Mouse (Mus musculus) stomach, embryonic 15.5 days (tissue): Measurements from ENCODE around the gene Kcnj11. TPM values are rescaled to one million over a fixed set of nuclear protein-coding genes. Genes with fewer than 3 reads are reported as not detected.

Experiments
- ATAC-seq: fragments of 200-750 bp; cut with Nextera tagmentation; 2 replicates; pipeline ENCODE4 v1.8.0; 2017; ENCODE audit warnings: low read depth, moderate number of reproducible peaks, moderate TSS enrichment; ENCODE audit not compliant: insufficient read depth, low FRiP score
- H3K27ac ChIP-seq: fragments of 300-500 bp; sonication (generic); 2 replicates; pipeline ENCODE4 v1.5.1; 2015; ENCODE audit warnings: mild to moderate bottlenecking, inconsistent platforms
- H3K27me3 ChIP-seq: fragments of 300-500 bp; sonication (generic); replicated peaks from 2 replicates; pipeline ENCODE4 v1.6.1; 2015; ENCODE audit warnings: inconsistent platforms
- H3K36me3 ChIP-seq: fragments of 300-500 bp; sonication (generic); 2 replicates; pipeline ENCODE4 v1.6.1; 2015; ENCODE audit warnings: inconsistent platforms
- H3K4me1 ChIP-seq: fragments of 300-500 bp; sonication (generic); 2 replicates; pipeline ENCODE4 v1.6.1; 2015; ENCODE audit warnings: inconsistent platforms
- H3K4me2 ChIP-seq: fragments of 300-500 bp; sonication (generic); 2 replicates; pipeline ENCODE4 v1.6.1; 2015; ENCODE audit warnings: mild to moderate bottlenecking, inconsistent platforms
- H3K4me3 ChIP-seq: fragments of 300-500 bp; sonication (generic); replicated peaks from 2 replicates; pipeline ENCODE4 v1.5.1; 2015; ENCODE audit warnings: inconsistent platforms
- H3K9ac ChIP-seq: fragments of 300-500 bp; sonication (generic); 2 replicates; pipeline ENCODE4 v1.6.1; 2015; ENCODE audit warnings: inconsistent platforms
- H3K9me3 ChIP-seq: fragments of 300-500 bp; sonication (generic); 2 replicates; pipeline ENCODE4 v1.6.1; 2016; ENCODE audit warnings: inconsistent platforms
- WGBS: fragments of 180-500 bp; shearing (Covaris S2); methylation state at CpG from one replicate; pipeline ENCODE4 v1.1.7; 2015; 5-methylcytosine and 5-hydroxymethylcytosine counted together
- polyA plus RNA-seq: library from polyadenylated mRNA; unstranded; fragments of >200 nt; fragmentation: Nextera tagmentation; extraction: Ambion mirVana; gene quantifications from 2 replicates; pipeline ENCODE4 v1.2.1, GENCODE M21; 2015

The Kcnj11 gene
- polyA plus RNA-seq, 1 experiment from 2014 or later: 1.0 TPM

DNA sequence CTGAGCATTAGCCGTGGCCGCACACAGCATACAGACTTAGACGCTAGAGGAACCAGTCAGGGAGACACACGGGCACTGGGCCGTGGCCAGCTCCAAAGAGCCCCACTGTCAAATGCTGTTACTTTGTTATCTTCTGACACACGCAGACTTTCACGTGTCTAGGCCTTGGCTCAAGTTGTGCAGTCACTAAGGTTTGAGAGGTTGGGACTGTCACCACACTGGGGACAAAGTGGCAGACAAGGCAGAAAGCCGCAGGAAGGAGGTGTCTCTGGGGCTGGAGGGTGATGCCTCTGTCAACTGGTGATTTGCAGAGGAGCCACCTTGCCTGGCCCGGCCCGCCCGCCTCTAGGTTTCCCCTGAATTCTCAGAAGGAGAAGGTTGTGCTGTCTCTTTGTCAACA lies 24.8 kb upstream of the Kcnj11 start:
- no peak overlapping the region for H3K4me2 ChIP-seq
- no peaks in the 10 kb centered on the region for H3K9me3 ChIP-seq
- WGBS: 80% methylated on average over 11 of the region's 11 CpGs
- no peaks in the 10 kb centered on the region for H3K27me3 ChIP-seq
- no peak overlapping the region for H3K27ac ChIP-seq
- ATAC-seq: no peak
- H3K9ac ChIP-seq: no peak overlapping the region
- H3K4me1 ChIP-seq: peaks cover 9% of the 10 kb centered on the region
- no peaks in the 10 kb centered on the region for H3K36me3 ChIP-seq
- H3K4me3 ChIP-seq: no peak overlapping the region

DNA sequence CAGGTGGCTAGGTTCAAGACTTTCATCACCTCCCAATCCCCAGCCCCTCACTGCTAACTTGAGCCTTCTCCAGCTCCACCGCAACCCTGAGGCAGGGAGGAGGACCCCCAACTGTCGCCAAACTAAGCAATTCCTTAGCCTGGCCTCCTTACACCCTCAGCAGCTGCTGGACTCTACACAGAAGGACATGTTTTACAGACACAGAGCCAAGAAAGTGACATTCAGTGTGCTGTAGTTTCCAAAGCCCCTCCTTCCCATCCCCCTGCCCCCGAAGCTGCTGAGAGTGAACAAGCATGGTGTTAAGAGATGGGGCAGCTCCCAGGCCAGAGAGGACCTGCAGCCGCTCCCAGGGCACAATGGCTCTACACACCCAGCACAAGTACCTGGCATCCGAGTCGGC lies 23.9 kb upstream of the Kcnj11 start:
- Histone ChIP-seq H3K4me2 (no peak overlapping the region), H3K4me3 (no peak overlapping the region), H3K27ac (no peak overlapping the region), H3K36me3 (no peaks in the 10 kb centered on the region), H3K9me3 (no peaks in the 10 kb centered on the region), H3K4me1 (peaks cover 9% of the 10 kb centered on the region; the same call in 1 of the 2 replicates), H3K27me3 (no peaks in the 10 kb centered on the region), H3K9ac (no peak overlapping the region)
- no peak for ATAC-seq
- WGBS: 55% methylated on average over 6 of the region's 6 CpGs

DNA sequence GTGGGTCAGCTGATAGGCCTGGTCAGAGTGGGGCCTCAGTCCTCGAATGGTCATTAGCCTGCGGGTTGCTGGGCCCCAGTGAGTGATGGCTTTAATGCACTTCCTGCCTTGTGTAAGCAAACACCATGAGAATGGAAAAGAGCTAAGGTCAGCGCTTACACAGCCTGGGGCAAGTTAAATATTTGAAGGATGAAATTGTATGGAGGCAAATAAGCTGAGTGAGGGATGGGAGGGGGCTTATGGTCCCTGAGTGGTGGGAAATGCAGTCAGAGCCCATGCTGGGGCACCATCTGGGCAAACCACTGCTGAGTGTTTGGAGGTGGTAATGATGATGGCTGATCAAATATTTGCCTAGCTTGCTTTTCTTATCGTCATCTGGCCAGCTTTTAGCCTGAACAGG lies 22.4 kb upstream of the Kcnj11 start:
- Histone ChIP-seq H3K9ac (no peak overlapping the region), H3K4me2 (no peak overlapping the region), H3K36me3 (no peaks in the 10 kb centered on the region), H3K4me1 (peaks cover 9% of the 10 kb centered on the region; the same call in 1 of the 2 replicates), H3K27ac (peak overlapping the region; percentile 76; the same call in 1 of the 2 replicates), H3K9me3 (no peaks in the 10 kb centered on the region), H3K27me3 (no peaks in the 10 kb centered on the region), H3K4me3 (no peak overlapping the region)
- ATAC-seq: peak; percentile 91
- WGBS: 8% methylated on average over 4 of the region's 4 CpGs

DNA sequence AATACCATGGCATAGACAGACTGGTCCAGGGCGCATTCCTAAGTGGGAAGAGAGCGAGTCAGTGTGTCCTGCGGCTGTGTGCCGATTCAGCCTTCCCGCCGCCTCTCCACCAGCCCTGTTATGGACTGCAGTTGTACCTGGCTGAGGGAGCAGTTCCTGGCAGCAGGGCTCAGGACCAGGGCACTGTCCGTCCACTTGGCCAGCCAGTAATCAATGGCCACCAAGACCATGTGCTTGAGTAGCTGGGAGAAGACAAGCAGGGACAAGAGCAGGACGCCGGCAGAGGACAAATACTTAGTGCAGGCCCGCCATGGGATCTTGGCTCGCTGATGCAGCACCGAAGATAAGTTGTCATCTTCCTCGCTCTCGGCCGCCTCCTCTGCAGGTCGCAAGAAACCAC lies 16.5 kb upstream of the Kcnj11 start:
- ATAC-seq: no peak
- no peak overlapping the region for H3K4me3 ChIP-seq
- no peaks in the 10 kb centered on the region for H3K4me1 ChIP-seq
- no peaks in the 10 kb centered on the region for H3K27me3 ChIP-seq
- H3K27ac ChIP-seq: no peak overlapping the region
- 92% methylated on average over 16 of the region's 16 CpGs for WGBS
- H3K36me3 ChIP-seq: no peaks in the 10 kb centered on the region
- H3K9ac ChIP-seq: no peak overlapping the region
- no peaks in the 10 kb centered on the region for H3K9me3 ChIP-seq
- no peak overlapping the region for H3K4me2 ChIP-seq

DNA sequence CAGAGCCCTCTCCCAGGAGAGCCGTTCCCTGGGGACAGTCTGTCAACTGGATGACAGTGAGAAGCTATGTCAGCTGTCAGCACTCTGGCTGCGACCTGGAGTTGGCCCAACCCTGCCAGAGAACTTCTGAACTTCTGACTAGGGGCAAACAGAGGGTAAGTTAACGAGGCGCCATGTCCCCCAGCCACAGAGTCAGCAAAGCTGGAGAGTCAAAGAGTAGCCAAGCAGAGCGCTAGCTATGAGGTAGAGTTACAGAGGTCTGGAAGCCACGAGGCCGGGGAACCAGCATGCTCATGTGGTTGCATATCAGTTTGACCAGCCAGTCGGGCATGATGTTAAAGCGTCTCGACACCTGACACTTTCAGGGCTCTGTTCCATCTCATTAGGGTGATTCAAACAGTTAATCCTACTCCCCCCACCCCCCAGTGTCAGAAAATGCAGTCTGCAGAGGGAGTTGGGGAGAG lies 15.6 kb upstream of the Kcnj11 start:
- no peaks in the 10 kb centered on the region for H3K4me1 ChIP-seq
- no peaks in the 10 kb centered on the region for H3K36me3 ChIP-seq
- no peaks in the 10 kb centered on the region for H3K9me3 ChIP-seq
- ATAC-seq: no peak; the same call in 1 of the 2 replicates
- no peak overlapping the region for H3K4me3 ChIP-seq
- H3K27ac ChIP-seq: no peak overlapping the region
- WGBS: 46% methylated on average over 10 of the region's 10 CpGs
- no peak overlapping the region for H3K4me2 ChIP-seq
- no peaks in the 10 kb centered on the region for H3K27me3 ChIP-seq
- H3K9ac ChIP-seq: no peak overlapping the region

DNA sequence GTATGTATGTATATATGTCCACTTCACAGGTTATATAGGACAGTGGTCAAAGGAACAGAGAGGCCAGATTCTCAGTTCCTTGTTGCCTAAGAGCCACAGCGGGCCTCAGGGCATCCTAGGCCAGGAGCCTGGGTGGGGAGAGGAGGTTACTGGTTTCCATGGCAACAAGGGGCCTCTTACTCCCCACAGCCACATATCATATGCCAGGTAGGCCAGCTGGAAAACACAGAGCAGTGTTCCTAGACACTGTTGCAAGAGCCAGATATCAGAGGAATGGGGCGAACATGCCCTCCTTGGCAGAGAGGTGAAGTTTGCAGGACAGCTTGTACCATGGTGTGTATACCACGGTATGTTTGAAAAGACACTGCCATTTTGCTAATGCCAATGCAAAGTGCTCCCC lies 12.9 kb upstream of the Kcnj11 start:
- no peak overlapping the region for H3K4me2 ChIP-seq
- H3K36me3 ChIP-seq: no peaks in the 10 kb centered on the region
- no peaks in the 10 kb centered on the region for H3K9me3 ChIP-seq
- H3K27me3 ChIP-seq: no peaks in the 10 kb centered on the region
- H3K4me3 ChIP-seq: no peak overlapping the region
- WGBS: 50% methylated on average over 3 of the region's 3 CpGs
- no peak overlapping the region for H3K9ac ChIP-seq
- no peaks in the 10 kb centered on the region for H3K4me1 ChIP-seq
- no peak overlapping the region for H3K27ac ChIP-seq
- no peak; the same call in 1 of the 2 replicates for ATAC-seq

DNA sequence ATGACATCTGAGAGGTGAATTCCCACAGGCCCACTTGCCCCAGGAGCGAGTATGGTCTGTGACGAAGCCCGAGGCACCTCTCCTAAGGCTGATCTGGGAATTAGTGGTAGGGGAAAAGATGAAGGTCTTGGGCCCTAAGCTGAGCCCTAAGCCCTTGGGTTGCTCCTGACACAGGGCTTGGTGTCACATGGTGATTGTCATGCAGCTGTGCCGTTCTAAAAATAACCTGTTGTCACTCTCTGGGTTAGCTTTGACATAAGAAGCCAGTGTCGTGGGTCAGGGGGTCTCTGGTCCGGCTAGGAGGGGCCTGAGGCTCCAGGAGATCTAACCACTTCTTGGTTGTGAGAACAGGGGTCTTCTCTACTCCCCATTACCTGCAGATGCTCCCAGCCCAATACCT lies 11.4 kb upstream of the Kcnj11 start:
- Histone ChIP-seq H3K4me1 (no peaks in the 10 kb centered on the region), H3K36me3 (no peaks in the 10 kb centered on the region), H3K9me3 (no peaks in the 10 kb centered on the region), H3K27me3 (no peaks in the 10 kb centered on the region), H3K27ac (no peak overlapping the region), H3K4me3 (no peak overlapping the region), H3K4me2 (no peak overlapping the region), H3K9ac (no peak overlapping the region)
- WGBS: 76% methylated on average over 6 of the region's 6 CpGs
- no peak for ATAC-seq

DNA sequence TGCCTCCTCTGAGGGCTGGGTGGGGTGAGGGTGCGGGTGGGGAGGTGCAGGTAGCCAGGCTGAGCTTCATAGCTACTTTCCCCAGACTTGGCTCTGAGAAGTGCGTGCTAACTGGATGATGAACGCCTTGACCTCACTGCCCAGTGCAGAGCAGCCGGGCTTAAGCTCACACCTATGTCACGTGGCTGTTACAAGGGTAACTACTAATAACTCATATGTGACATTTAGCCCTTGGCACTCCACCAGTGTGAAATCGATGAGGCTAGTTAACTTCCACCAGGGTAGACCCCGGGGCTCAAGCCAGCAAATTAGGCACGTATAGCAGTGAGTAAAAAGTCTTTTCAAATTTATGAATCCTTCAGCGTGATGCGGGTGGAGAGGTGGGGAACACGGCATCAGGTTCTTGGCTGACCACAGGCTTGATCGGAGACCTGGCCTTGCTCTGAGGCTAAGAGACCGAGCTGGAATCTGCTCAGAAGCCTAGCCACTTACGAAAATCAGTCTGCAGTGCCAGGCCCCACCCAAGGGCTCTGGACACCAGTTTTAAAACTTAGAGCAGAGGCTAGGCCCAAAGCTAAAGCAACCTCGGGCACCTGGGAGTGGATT lies 10.8 kb upstream of the Kcnj11 start:
- Histone ChIP-seq H3K4me2 (no peak overlapping the region), H3K27ac (no peak overlapping the region), H3K4me3 (no peak overlapping the region), H3K9ac (no peak overlapping the region), H3K4me1 (no peaks in the 10 kb centered on the region), H3K27me3 (no peaks in the 10 kb centered on the region), H3K9me3 (no peaks in the 10 kb centered on the region), H3K36me3 (no peaks in the 10 kb centered on the region)
- ATAC-seq: no peak
- WGBS: 69% methylated on average over 15 of the region's 15 CpGs

DNA sequence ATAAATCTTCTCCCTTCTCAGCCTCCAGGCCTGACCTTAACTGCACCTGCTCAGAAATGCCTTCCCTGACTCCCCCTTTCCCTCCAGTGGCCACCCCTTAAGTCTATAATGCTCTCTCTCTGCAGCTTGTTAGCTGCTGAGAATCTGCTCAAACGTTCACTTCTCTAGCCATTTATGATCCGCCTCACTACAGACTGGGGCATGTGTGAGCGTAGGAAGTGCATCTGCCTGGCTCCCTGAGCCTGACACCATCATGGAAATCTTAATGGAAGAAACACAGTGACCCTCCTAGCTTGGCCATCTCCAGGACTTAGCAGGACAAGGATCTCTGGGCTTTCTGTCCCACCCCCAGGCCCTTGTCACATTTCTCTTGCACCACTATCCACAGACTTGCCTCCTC lies 9.5 kb upstream of the Kcnj11 start:
- Histone ChIP-seq H3K36me3 (no peaks in the 10 kb centered on the region), H3K9ac (no peak overlapping the region), H3K4me1 (no peaks in the 10 kb centered on the region), H3K4me2 (no peak overlapping the region), H3K27ac (no peak overlapping the region), H3K9me3 (no peaks in the 10 kb centered on the region), H3K4me3 (no peak overlapping the region), H3K27me3 (no peaks in the 10 kb centered on the region)
- no peak for ATAC-seq
- WGBS: 69% methylated on average over 3 of the region's 3 CpGs

DNA sequence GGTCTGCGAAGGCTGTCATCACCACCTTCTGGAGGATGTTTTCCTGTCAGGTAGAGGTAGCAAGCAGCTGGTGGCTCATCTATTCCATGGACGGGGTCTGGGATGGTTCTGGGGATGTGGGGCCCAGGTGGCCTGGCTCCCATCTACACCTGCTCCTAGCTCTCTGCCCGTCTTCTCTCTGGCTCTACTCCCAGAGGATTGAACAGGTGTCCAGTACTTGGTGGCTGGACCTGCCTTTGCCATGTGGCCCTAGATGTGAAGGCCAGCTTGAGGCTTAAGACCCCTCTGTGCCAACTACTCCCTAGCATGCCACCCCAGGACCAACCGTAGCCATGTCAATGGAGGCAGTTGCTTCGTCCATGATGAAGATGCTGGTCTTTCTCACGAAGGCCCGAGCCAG lies 4.9 kb upstream of the Kcnj11 start:
- Histone ChIP-seq H3K4me2 (no peak overlapping the region), H3K9ac (no peak overlapping the region), H3K4me3 (no peak overlapping the region), H3K4me1 (no peaks in the 10 kb centered on the region), H3K9me3 (no peaks in the 10 kb centered on the region), H3K27ac (no peak overlapping the region), H3K36me3 (no peaks in the 10 kb centered on the region), H3K27me3 (no peaks in the 10 kb centered on the region)
- WGBS: 92% methylated on average over 7 of the region's 7 CpGs
- no peak for ATAC-seq

DNA sequence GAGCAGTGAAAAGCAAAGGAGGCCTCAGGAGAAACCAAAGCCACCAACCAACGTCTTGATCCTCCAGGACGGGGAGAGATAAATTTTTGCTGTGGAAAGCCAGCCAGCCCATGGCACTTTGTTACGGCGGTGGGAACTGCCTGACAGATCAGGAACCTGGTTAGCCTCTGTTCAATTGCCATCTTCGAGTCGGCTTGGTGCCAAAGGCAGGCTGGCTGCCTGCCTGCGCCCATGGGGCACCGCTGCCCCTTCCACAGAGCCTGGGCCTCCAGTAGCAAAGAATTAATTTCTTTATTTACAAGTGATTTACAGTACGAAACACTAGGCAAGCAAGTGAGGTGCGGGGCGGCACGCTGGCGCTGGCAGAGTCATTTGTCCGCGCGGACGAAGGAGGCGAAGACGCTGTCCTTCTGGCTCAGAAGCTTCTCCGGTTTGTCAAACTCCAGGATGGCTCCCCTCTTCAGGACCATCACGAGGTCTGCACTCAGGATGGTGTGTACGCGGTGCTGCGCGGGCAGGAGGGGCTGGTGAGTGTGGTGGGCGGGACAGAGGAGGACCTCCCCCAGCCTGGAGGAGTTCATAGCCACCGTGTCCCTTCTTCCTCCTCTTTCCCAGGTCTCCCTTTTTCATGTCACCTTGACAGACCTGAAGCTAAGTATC lies 3.8 kb upstream of the Kcnj11 start:
- H3K9me3 ChIP-seq: no peaks in the 10 kb centered on the region
- no peaks in the 10 kb centered on the region for H3K4me1 ChIP-seq
- no peaks in the 10 kb centered on the region for H3K36me3 ChIP-seq
- no peak overlapping the region for H3K4me3 ChIP-seq
- no peaks in the 10 kb centered on the region for H3K27me3 ChIP-seq
- ATAC-seq: no peak
- H3K27ac ChIP-seq: no peak overlapping the region
- no peak overlapping the region for H3K4me2 ChIP-seq
- WGBS: 82% methylated on average over 27 of the region's 27 CpGs
- H3K9ac ChIP-seq: no peak overlapping the region

DNA sequence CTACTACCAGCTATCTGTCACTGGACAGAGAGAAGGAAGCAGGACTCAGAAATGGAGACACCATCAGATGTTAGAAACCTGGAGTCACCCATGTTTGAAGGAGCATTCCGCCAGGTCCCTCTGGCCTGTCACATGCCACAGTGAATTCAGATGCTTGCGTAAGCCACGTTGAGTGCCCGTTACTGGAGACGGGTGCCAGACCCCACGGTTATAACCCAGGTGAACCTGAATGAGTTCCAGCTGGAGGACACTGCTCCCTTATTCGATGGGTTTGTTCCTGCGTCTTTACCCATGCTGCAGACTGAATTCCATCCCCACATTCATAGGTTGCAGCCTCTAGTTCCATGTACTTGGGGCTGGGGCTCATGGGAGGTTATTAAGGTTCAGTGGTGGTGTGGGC lies 3.2 kb upstream of the Kcnj11 start:
- no peaks in the 10 kb centered on the region for H3K4me1 ChIP-seq
- H3K9ac ChIP-seq: no peak overlapping the region
- no peaks in the 10 kb centered on the region for H3K9me3 ChIP-seq
- 86% methylated on average over 8 of the region's 8 CpGs for WGBS
- no peak overlapping the region for H3K4me3 ChIP-seq
- no peak for ATAC-seq
- H3K27me3 ChIP-seq: no peaks in the 10 kb centered on the region
- H3K36me3 ChIP-seq: no peaks in the 10 kb centered on the region
- H3K27ac ChIP-seq: no peak overlapping the region
- H3K4me2 ChIP-seq: no peak overlapping the region
